Mouse (Mus musculus) CH12.LX (cell line): ENCODE measurements around the gene Dcst2. TPM values are rescaled to one million over a fixed set of nuclear protein-coding genes. Genes with fewer than 3 reads are reported as not detected.

Experiments used
- DNase-seq: peaks from one replicate; pipeline ENCODE4 v3.0.0-alpha.2; 2013; ENCODE audit errors: extremely low read depth
- H3K27ac ChIP-seq: 2 replicates; pipeline ENCODE4 v1.5.1; 2012; ENCODE audit warnings: low read depth, mild to moderate bottlenecking, control low read depth, moderate library complexity; ENCODE audit not compliant: insufficient read depth
- H3K27me3 ChIP-seq: replicated peaks from 2 replicates; pipeline ENCODE3; 2012; ENCODE audit warnings: inconsistent platforms
- H3K36me3 ChIP-seq, 2 experiments: replicated peaks in 1 of 2; 2 replicates each; pipeline versions ENCODE3 to v1.6.1; 2012; ENCODE audit warnings: inconsistent platforms in 1 of 2, low read length in 1 of 2, mild to moderate bottlenecking in 1 of 2, mixed read lengths in 1 of 2, moderate library complexity in 1 of 2; ENCODE audit not compliant: control insufficient read depth in 1 of 2, insufficient read depth in 1 of 2
- H3K4me1 ChIP-seq, 2 experiments: 2 replicates each; pipeline ENCODE4 v1.6.1; 2012; ENCODE audit warnings: inconsistent platforms in 1 of 2, moderate library complexity in 1 of 2; ENCODE audit not compliant: insufficient read depth in 2 of 2, control insufficient read depth in 1 of 2
- H3K4me2 ChIP-seq: 2 replicates; pipeline ENCODE4 v1.6.1; 2012; ENCODE audit warnings: low read depth, mild to moderate bottlenecking, control low read depth; ENCODE audit not compliant: poor library complexity, insufficient read depth, severe bottlenecking
- H3K4me3 ChIP-seq, 3 experiments: fragments of 150-350 bp in 1 of 3; sonication (generic) in 1 of 3; replicated peaks in 1 of 3; 2 replicates each; pipeline versions ENCODE3 to v1.5.1; 2011 to 2012; ENCODE audit warnings: low read depth in 2 of 3, low read length in 2 of 3, mild to moderate bottlenecking in 2 of 3, moderate library complexity in 2 of 3, control low read depth in 1 of 3, improper control_type of control experiment in 1 of 3, inconsistent platforms in 1 of 3, mixed read lengths in 1 of 3; ENCODE audit not compliant: poor library complexity in 1 of 3
- H3K79me2 ChIP-seq: replicated peaks from 2 replicates; pipeline ENCODE4 v1.6.1; 2012; ENCODE audit warnings: mild to moderate bottlenecking, moderate library complexity; ENCODE audit not compliant: control insufficient read depth, poor library complexity, insufficient read depth, severe bottlenecking; ENCODE audit errors: extremely low read depth
- H3K9ac ChIP-seq: 2 replicates; pipeline ENCODE4 v1.6.1; 2012; ENCODE audit warnings: low read depth, mild to moderate bottlenecking, control low read depth, moderate library complexity; ENCODE audit not compliant: insufficient read depth
- H3K9me3 ChIP-seq: replicated peaks from 2 replicates; pipeline ENCODE3; 2012; ENCODE audit warnings: low read length, inconsistent platforms, mixed read lengths
- BHLHE40 ChIP-seq: IDR thresholded peaks from 2 replicates; pipeline ENCODE4 v1.6.1; 2011; ENCODE audit warnings: mild to moderate bottlenecking, low read depth, low read length, improper control_type of control experiment
- EP300 ChIP-seq: IDR thresholded peaks from 2 replicates; pipeline ENCODE4 v1.6.1; 2011; ENCODE audit warnings: low read length, improper control_type of control experiment
- GABPA ChIP-seq: IDR thresholded peaks from 2 replicates; pipeline ENCODE4 v1.6.1; 2012; ENCODE audit warnings: low read depth, low read length, improper control_type of control experiment, inconsistent platforms; ENCODE audit not compliant: insufficient replicate concordance
- JUND ChIP-seq: conservative IDR thresholded peaks from 2 replicates; pipeline ENCODE4 v1.6.1; 2011; ENCODE audit warnings: low read depth, low read length, improper control_type of control experiment
- NRF1 ChIP-seq: IDR thresholded peaks from 2 replicates; pipeline ENCODE4 v1.6.1; 2014; ENCODE audit warnings: low read depth, mild to moderate bottlenecking, inconsistent platforms, low read length, improper control_type of control experiment, moderate library complexity
- RAD21 ChIP-seq: IDR thresholded peaks from 2 replicates; pipeline ENCODE4 v1.6.1; 2011; ENCODE audit warnings: low read depth, mild to moderate bottlenecking, low read length, improper control_type of control experiment, moderate library complexity
- UBTF ChIP-seq: IDR thresholded peaks from 2 replicates; pipeline ENCODE4 v1.6.1; 2012; ENCODE audit warnings: low read depth, mild to moderate bottlenecking, inconsistent platforms, low read length, improper control_type of control experiment, moderate library complexity
- USF1 ChIP-seq: IDR thresholded peaks from 2 replicates; pipeline ENCODE4 v1.6.1; 2014; ENCODE audit warnings: low read depth, mild to moderate bottlenecking, inconsistent platforms, low read length, improper control_type of control experiment
- USF2 ChIP-seq: conservative IDR thresholded peaks from 2 replicates; pipeline ENCODE4 v1.6.1; 2011; ENCODE audit warnings: low read depth, low read length, improper control_type of control experiment
- dilution Hi-C: fragments of 300-500 bp; cut with MboI; formaldehyde crosslinking; loops from 2 replicates; pipeline ENCODE4 v1.14.3; 2020; ENCODE audit warnings: low sequenced_read_pairs; ENCODE audit not compliant: extremely low pct_unique_long_range_greater_than_20kb, extremely low pct_ligation_motif_present
- in situ Hi-C: fragments of 300-500 bp; cut with MboI; formaldehyde crosslinking; loops from 3 replicates; pipeline ENCODE4 v1.14.3; 2019; ENCODE audit warnings: low sequenced_read_pairs, low pct_ligation_motif_present, low pct_unique_long_range_greater_than_20kb, mixed read lengths
- polyA plus RNA-seq: library from polyadenylated mRNA; unstranded; fragments of >175 nt; gene quantifications from 2 replicates; pipeline ENCODE4 v1.2.1, GENCODE M21; 2012; ENCODE audit warnings: low read depth; ENCODE audit not compliant: insufficient read length
- total RNA-seq, 2 experiments: library from RNA; depleted of rRNA; stranded (reverse); fragments of 300-350 nt in 1 of 2; fragments of >200 nt in 1 of 2; gene quantifications; 2 replicates each; pipeline ENCODE4 v1.2.3; 2012 to 2014

The Dcst2 gene
- total and polyA plus RNA-seq, 3 experiments: 0.10 TPM; not detected in 2

DNA sequence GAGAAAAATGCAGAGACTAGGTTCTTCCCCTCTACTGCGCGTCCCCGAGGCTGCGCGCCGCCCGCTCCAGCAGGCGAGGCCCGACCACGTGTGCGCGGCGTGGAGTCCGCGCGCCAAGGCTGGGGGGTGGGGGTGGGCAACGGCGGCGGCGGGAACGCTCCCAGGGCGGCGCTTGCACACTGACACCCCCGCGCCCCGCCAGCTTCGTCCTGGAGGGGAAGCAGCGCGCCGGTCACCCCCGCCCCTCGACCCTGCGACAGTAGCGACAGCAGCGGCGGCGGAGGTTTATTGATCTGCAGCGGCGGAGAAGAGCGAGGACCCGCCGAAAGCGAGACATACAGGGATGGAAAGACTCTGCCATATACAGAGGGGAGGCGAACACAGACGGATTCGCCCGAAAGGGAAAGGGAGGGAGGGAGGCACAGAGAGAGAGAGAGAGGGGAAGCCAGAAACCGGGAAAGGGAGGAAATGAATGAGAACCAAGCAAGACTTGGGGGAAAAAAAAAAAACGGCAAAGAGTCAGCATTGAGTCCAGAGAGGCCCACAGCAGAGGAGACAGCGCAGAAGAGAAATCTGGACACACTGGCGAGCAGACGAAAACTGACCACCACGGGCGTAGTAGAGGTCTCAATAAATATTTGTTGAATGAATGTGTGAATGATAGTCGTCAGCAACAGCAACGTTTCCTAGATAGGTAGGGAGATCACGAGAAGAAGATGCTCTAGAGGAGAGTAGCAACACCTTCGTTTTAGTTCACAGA is 42.0 kb upstream of the Dcst2 start:
- no peaks in the 10 kb centered on the region for H3K36me3 ChIP-seq
- peaks cover 38 to 60% of the 10 kb centered on the region in 2 experiments for H3K4me1 ChIP-seq
- DNase-seq: no peak
- no peak overlapping the region for H3K9ac ChIP-seq
- no peak overlapping the region for H3K4me3 ChIP-seq
- dilution Hi-C loops (no loop called here), in situ Hi-C loops (no loop called here)
- TF ChIP-seq RAD21 (no peak), NRF1 (no peak), GABPA (no peak), JUND (no peak)
- H3K79me2 ChIP-seq: no peaks in the 10 kb centered on the region
- no peak overlapping the region for H3K4me2 ChIP-seq
- H3K9me3 ChIP-seq: peaks cover 3% of the 10 kb centered on the region
- no peak overlapping the region for H3K27ac ChIP-seq
- H3K27me3 ChIP-seq: peaks cover 75% of the 10 kb centered on the region

DNA sequence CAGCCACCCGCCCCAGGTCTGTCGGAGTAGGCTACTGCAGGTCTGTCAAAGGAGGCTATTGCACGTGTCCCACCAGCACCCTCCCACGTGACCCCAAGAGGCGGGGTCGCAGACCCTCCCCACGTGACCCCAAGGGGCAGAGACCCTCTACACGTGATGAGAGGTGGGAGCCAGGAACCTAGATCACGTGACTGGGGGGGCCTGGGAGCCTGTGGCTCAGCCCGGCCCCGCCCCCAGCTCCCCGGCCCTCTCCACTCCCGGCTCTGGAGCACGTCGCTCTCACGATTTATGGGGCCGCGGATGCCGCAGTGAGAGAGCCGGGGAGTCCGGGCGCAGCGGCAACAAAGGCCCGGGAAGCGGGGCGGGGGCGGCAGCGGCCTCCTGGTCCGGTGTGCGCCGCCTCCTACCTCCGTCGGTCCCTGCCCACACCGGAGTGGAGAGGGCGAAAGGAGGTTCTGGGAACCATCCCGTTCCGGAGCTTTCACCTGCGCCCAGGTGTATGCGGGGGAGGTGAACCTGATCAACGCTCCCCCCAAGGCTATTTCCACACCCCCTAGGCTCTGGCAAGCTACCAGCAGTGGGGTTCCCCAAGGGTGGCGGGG is 41.1 kb upstream of the Dcst2 start:
- Histone ChIP-seq H3K27ac (no peak overlapping the region), H3K36me3 (no peaks in the 10 kb centered on the region), H3K9ac (no peak overlapping the region), H3K4me1 (peaks cover 30 to 53% of the 10 kb centered on the region in 2 experiments), H3K4me3 (no peak overlapping the region), H3K9me3 (peaks cover 3% of the 10 kb centered on the region), H3K27me3 (peaks cover 83% of the 10 kb centered on the region), H3K4me2 (peak overlapping the region; percentile 88), H3K79me2 (no peaks in the 10 kb centered on the region)
- no peak for DNase-seq
- TF ChIP-seq BHLHE40 (peak; percentile 83), USF1 (peak; percentile 61), JUND (no peak), USF2 (peak; percentile 22; the same call in 1 of the 2 replicates)
- in situ Hi-C loops (no loop called here), dilution Hi-C loops (no loop called here)

DNA sequence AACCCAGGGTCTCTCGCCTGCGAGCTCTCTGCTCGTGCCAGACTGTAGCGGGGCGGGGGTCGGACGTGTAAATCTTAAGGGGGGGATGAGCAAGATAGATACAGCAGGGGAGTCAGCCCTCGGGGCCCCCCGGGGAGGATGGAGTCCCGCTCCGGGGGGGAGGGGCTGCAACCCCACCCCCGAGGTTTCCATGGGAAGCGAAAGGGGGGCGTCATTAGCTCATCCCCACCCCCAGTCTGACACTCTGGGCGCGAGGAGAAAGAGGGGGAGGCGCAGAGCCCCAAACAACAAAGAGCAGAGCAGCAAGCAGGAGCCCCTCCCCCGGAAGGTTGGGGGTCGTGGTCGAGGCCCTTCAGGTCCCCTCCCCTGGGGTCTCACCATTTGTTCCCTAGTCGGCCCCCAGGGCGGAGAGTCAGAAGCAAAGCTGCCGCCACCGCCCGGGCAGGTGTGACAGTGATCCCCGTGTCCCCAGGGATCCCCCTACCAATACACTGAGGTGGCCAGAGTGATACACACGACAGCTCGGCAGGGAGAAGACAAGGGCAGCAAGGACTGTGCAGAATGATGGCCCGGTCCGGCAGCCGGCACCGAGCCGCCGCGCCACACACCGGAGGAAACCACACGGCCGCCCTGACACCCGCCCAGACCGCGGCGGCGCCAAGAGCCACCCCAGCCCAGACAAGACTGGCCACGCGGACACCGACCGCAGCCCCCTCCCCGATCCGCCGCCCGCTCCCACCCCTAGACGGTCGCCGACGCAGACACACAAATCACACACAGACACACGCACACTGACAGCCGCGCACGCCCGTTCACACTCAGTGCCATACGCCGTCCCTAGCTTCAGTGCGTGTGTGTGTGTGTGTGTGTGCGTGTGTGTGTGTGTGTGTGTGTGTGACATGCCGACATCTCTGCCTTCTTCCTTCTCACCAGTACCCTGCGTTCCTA is 40.3 kb upstream of the Dcst2 start:
- dilution Hi-C loops: no loop called here
- DNase-seq: no peak
- in situ Hi-C loops: no loop called here
- Histone ChIP-seq H3K79me2 (no peaks in the 10 kb centered on the region), H3K36me3 (no peaks in the 10 kb centered on the region), H3K9ac (no peak overlapping the region), H3K4me3 (peak overlapping the region in 1 of 3 experiments; percentile 20), H3K4me1 (peaks cover 25 to 46% of the 10 kb centered on the region in 2 experiments), H3K27me3 (peaks cover 82% of the 10 kb centered on the region), H3K27ac (no peak overlapping the region), H3K9me3 (peaks cover 3% of the 10 kb centered on the region), H3K4me2 (peak overlapping the region; percentile 88)
- TF ChIP-seq UBTF (0 out of 2 replicates have a peak, but pooled peaks have one; percentile 17), EP300 (no peak)
